Mouse (Mus musculus): ENCODE results near the gene Cln3.
A peak's percentile ranks its signal among the peaks of the same experiment; 100 is the strongest.

The Cln3 gene

GRCm38 (mm10) chr7:126594862-126595561, 9.4 kb upstream of the Cln3 start, which contains the start of gene Il27:
TSS of gene Il27 (minus strand) at chr7:126594941.
- no peak for DNase-seq (ENCODE audit: low spot score)

GRCm38 (mm10) chr7:126587779-126588178, 2.2 kb upstream of the Cln3 start:
- no peak for DNase-seq (ENCODE audit: low spot score)

- DNase-seq (ENCODE audit: low spot score) = no peak
These were observed 1.2 kb upstream of the Cln3 start for GRCm38 (mm10) chr7:126586839-126587238.

GRCm38 (mm10) chr7:126584506-126584977, 1.1 kb downstream of the Cln3 start, which contains the start of gene Apobr:
TSS of gene Apobr (plus strand) at chr7:126584942.
- DNase-seq (ENCODE audit: low spot score) = no peak

- no peak for DNase-seq (ENCODE audit: low spot score)
These were observed 1.9 kb downstream of the Cln3 start for GRCm38 (mm10) chr7:126583761-126584160.

- DNase-seq (ENCODE audit: low spot score) = peak; percentile 69
These were observed 2.3 kb downstream of the Cln3 start for GRCm38 (mm10) chr7:126583251-126583709.

- DNase-seq (ENCODE audit: low spot score) = no peak
These were observed 2.9 kb downstream of the Cln3 start for GRCm38 (mm10) chr7:126582759-126583158.

- no peak for DNase-seq (ENCODE audit: low spot score)
These were observed 4.0 kb downstream of the Cln3 start for GRCm38 (mm10) chr7:126581661-126582060.

GRCm38 (mm10) chr7:126579172-126579571, 6.4 kb downstream of the Cln3 start:
- no peak for DNase-seq (ENCODE audit: low spot score)

GRCm38 (mm10) chr7:126576946-126577345, 8.7 kb downstream of the Cln3 start:
- DNase-seq (ENCODE audit: low spot score) = no peak

- DNase-seq (ENCODE audit: low spot score) = no peak
These were observed 19.4 kb downstream of the Cln3 start, which contains the start of gene Eif3c for GRCm38 (mm10) chr7:126566094-126566765. TSS of gene Eif3c (minus strand) at chr7:126566411.

- DNase-seq (ENCODE audit: low spot score) = no peak
These were observed 19.9 kb downstream of the Cln3 start for GRCm38 (mm10) chr7:126565693-126566092.

GRCm38 (mm10) chr7:126556635-126557034, 29.0 kb downstream of the Cln3 start:
- DNase-seq (ENCODE audit: low spot score) = no peak

GRCm38 (mm10) chr7:126554796-126555195, 30.8 kb downstream of the Cln3 start:
- DNase-seq (ENCODE audit: low spot score) = no peak

GRCm38 (mm10) chr7:126545631-126546030, 40.0 kb downstream of the Cln3 start:
- no peak for DNase-seq (ENCODE audit: low spot score)

GRCm38 (mm10) chr7:126541661-126542060, 44.0 kb downstream of the Cln3 start:
- DNase-seq (ENCODE audit: low spot score) = no peak

- no peak for DNase-seq (ENCODE audit: low spot score)
These were observed 47.6 kb downstream of the Cln3 start for GRCm38 (mm10) chr7:126537820-126538585.

- DNase-seq (ENCODE audit: low spot score) = no peak
These were observed 49.2 kb downstream of the Cln3 start for GRCm38 (mm10) chr7:126536466-126536865.

- DNase-seq (ENCODE audit: low spot score) = no peak
These were observed 49.9 kb downstream of the Cln3 start for GRCm38 (mm10) chr7:126535766-126536165.

- DNase-seq (ENCODE audit: low spot score) = no peak
These were observed 52.2 kb downstream of the Cln3 start for GRCm38 (mm10) chr7:126533434-126533833.

- DNase-seq (ENCODE audit: low spot score) = no peak
These were observed 57.4 kb downstream of the Cln3 start for GRCm38 (mm10) chr7:126528166-126528577.

GRCm38 (mm10) chr7:126523316-126523715, 62.3 kb downstream of the Cln3 start:
- DNase-seq (ENCODE audit: low spot score) = no peak

All from urinary bladder, postnatal 10 days (tissue).